Mouse (Mus musculus): ENCODE measurements around the gene Zfp61. TPM values are rescaled to one million over a fixed set of nuclear protein-coding genes. Genes with fewer than 3 reads are reported as not detected.

Gene Zfp61
- polyA plus RNA-seq, 1 experiment from 2014 or later, result 42.7 TPM

DNA sequence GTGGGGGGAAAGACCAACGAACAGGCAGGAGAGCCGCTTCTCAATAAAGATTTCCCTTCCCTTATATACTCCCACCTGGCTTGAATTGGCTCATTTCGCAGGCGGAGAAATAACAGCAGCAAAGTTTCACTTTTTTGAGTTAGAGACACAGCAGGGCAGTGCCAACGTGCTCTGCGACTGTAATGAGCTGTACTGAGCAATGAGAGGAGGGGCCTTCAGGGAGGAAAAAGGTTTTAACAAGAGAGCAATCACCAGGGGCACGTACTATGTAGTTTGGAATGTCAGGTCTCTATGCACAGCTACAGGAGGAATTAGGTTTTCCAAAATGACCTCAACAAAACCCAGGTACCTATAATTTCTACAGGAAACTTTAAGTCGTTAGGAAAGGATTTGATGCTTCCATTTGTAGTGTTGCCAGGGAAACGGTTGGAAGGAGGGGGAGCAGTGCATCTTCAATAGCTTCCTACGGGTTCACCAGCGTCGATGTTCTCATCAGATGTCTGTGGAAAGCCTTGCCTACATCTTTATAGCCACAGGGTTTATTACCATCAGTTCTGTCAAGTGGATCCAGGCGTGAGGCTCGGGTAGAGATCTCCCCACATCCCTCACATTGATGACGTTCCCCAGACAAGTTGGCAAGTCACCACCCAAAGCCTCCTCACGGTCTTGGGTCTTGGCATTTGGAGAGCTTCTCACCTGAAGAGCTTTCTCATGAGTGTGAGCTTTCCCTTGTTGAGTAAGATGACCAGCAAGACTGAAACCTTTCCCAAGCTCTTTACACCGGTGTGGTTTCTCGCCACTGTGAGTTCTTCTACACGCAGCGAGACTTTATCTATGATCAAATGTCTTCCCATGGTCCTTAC lies 25.5 kb upstream of the Zfp61 start:
- H3K4me2 ChIP-seq (replicated peaks; ENCODE audit: low read depth, low read length), result peak overlapping the region; percentile 46
- peaks cover 5% of the 10 kb centered on the region; the same call in 1 of the 2 replicates for H3K9me3 ChIP-seq (ENCODE audit: control insufficient read depth, low read depth, low read length)
- H3K36me3 ChIP-seq (ENCODE audit: control insufficient read depth, insufficient read depth, low read length), result no peaks in the 10 kb centered on the region
- no peak for ATAC-seq (ENCODE audit: insufficient number of reproducible peaks, insufficient read depth, low FRiP score, low read depth)
- H3K4me3 ChIP-seq (ENCODE audit: low read depth, low read length), result peak overlapping the region; percentile 17; the same call in 1 of the 2 replicates
- no peaks in the 10 kb centered on the region for H3K4me1 ChIP-seq (ENCODE audit: control insufficient read depth, insufficient read depth, low read length)
- H3K27ac ChIP-seq (ENCODE audit: low read length), result no peak overlapping the region
- 52% methylated on average over 20 of the region's 20 CpGs for WGBS
- peak overlapping the region; percentile 36; the same call in 1 of the 2 replicates for H3K9ac ChIP-seq (replicated peaks; ENCODE audit: low read depth, low read length)
- H3K27me3 ChIP-seq (ENCODE audit: control insufficient read depth, insufficient read depth, low read length), result no peaks in the 10 kb centered on the region

DNA sequence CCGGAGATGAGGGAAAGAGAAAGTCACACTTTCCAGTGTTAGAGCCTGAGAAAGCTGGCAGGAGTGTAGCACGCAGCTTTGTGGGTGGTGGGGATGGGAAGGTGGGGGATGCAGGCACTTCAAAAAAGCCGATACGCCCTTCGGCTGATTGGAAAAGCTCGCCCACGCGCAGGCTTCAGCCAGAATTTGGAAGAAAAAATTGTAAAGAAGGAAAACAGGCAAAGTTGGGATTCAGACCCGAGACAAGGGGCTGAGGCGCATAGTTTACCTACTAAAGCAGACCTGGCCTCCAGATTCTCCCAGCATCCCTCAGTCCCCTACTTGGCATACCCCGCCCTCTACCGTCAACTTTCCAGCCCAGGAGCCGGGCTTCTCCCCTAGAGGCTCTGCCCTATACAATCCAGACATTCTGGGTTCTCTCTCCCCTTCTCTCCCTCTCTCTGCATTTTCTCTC lies 24.7 kb upstream of the Zfp61 start:
- Histone ChIP-seq H3K27ac (ENCODE audit: low read length) (no peak overlapping the region), H3K36me3 (ENCODE audit: control insufficient read depth, insufficient read depth, low read length) (no peaks in the 10 kb centered on the region), H3K9me3 (ENCODE audit: control insufficient read depth, low read depth, low read length) (peaks cover 5% of the 10 kb centered on the region; the same call in 1 of the 2 replicates), H3K4me2 (replicated peaks; ENCODE audit: low read depth, low read length) (peak overlapping the region; percentile 46), H3K4me1 (ENCODE audit: control insufficient read depth, insufficient read depth, low read length) (no peaks in the 10 kb centered on the region), H3K4me3 (ENCODE audit: low read depth, low read length) (peak overlapping the region; percentile 17; the same call in 1 of the 2 replicates), H3K9ac (replicated peaks; ENCODE audit: low read depth, low read length) (peak overlapping the region; percentile 36; the same call in 1 of the 2 replicates), H3K27me3 (ENCODE audit: control insufficient read depth, insufficient read depth, low read length) (no peaks in the 10 kb centered on the region)
- 10% methylated on average over 13 of the region's 13 CpGs for WGBS
- ATAC-seq (ENCODE audit: insufficient number of reproducible peaks, insufficient read depth, low FRiP score, low read depth), result peak; percentile 70; the same call in 1 of the 2 replicates

DNA sequence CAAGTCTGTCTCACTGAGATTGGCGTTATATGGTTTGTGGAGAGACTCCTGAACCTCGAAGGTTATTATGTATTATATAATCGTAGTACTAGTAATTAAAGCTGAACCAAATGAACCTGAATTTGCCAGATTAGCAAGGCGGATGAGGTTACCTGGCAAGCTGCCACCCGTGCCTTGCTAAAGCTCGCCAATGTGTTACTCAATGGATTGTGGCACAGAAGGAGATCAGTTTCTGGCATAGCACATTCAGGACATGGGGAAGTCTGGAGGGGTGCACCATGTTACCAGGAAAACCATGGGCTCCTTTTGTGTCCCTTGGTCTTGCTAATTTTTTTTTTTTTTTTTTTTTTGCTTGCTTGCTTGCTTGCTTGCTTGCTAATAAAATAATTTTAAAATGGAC lies 24.2 kb upstream of the Zfp61 start:
- Histone ChIP-seq H3K9ac (replicated peaks; ENCODE audit: low read depth, low read length) (no peak overlapping the region), H3K9me3 (ENCODE audit: control insufficient read depth, low read depth, low read length) (peaks cover 5% of the 10 kb centered on the region; the same call in 1 of the 2 replicates), H3K36me3 (ENCODE audit: control insufficient read depth, insufficient read depth, low read length) (no peaks in the 10 kb centered on the region), H3K4me3 (ENCODE audit: low read depth, low read length) (no peak overlapping the region), H3K27ac (ENCODE audit: low read length) (no peak overlapping the region), H3K27me3 (ENCODE audit: control insufficient read depth, insufficient read depth, low read length) (no peaks in the 10 kb centered on the region), H3K4me2 (replicated peaks; ENCODE audit: low read depth, low read length) (peak overlapping the region; percentile 46), H3K4me1 (ENCODE audit: control insufficient read depth, insufficient read depth, low read length) (no peaks in the 10 kb centered on the region)
- no peak for ATAC-seq (ENCODE audit: insufficient number of reproducible peaks, insufficient read depth, low FRiP score, low read depth)
- 92% methylated on average over 6 of the region's 6 CpGs for WGBS

DNA sequence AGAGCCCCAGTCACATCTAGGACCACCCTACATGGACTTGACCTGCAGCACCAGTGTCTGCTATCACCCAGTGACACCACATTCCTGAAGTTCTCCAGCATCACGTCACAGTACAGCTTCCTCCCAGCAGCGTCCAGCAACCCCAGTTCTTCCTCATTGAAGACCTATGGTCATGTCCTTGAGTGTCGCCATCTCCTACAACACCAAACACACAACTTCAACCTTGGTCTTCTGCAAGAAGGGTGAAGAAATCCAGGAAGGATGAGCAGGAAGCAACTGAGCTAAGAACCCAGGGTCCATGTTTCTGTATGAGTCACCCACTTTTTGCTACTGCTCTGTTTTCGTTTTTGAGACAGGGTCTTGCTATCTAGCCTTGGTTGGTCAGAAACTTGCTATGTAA lies 21.6 kb upstream of the Zfp61 start:
- no peaks in the 10 kb centered on the region for H3K36me3 ChIP-seq (ENCODE audit: control insufficient read depth, insufficient read depth, low read length)
- H3K4me3 ChIP-seq (ENCODE audit: low read depth, low read length), result no peak overlapping the region
- H3K27ac ChIP-seq (ENCODE audit: low read length), result no peak overlapping the region
- no peak for ATAC-seq (ENCODE audit: insufficient number of reproducible peaks, insufficient read depth, low FRiP score, low read depth)
- H3K4me2 ChIP-seq (replicated peaks; ENCODE audit: low read depth, low read length), result no peak overlapping the region
- peaks cover 5% of the 10 kb centered on the region; the same call in 1 of the 2 replicates for H3K9me3 ChIP-seq (ENCODE audit: control insufficient read depth, low read depth, low read length)
- H3K9ac ChIP-seq (replicated peaks; ENCODE audit: low read depth, low read length), result no peak overlapping the region
- H3K27me3 ChIP-seq (ENCODE audit: control insufficient read depth, insufficient read depth, low read length), result no peaks in the 10 kb centered on the region
- no peaks in the 10 kb centered on the region for H3K4me1 ChIP-seq (ENCODE audit: control insufficient read depth, insufficient read depth, low read length)
- WGBS, result 75% methylated on average over 4 of the region's 4 CpGs

DNA sequence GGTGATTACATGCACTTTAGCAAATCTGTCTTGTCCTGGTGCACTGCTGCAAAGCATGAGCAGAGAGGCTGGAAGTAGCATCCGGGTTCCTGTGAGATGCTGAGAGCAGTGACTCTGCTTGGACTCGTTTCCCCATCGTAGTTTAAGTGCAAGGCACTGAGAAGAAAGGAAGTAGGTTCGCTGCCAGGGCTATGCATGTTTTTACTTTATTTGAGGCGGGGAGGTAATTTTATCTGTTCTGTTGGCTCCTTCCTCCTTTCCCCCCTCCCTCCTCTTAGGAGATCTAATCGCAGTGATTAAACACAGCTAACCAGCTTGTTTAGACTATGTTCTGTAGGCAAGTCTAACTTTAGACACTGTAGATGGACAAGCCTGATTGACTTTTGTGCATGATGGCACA lies 17.9 kb upstream of the Zfp61 start:
- Histone ChIP-seq H3K27ac (ENCODE audit: low read length) (no peak overlapping the region), H3K4me3 (ENCODE audit: low read depth, low read length) (no peak overlapping the region), H3K4me2 (replicated peaks; ENCODE audit: low read depth, low read length) (no peak overlapping the region), H3K4me1 (ENCODE audit: control insufficient read depth, insufficient read depth, low read length) (peaks cover 5% of the 10 kb centered on the region; the same call in 1 of the 2 replicates), H3K27me3 (ENCODE audit: control insufficient read depth, insufficient read depth, low read length) (no peaks in the 10 kb centered on the region), H3K36me3 (ENCODE audit: control insufficient read depth, insufficient read depth, low read length) (no peaks in the 10 kb centered on the region), H3K9me3 (ENCODE audit: control insufficient read depth, low read depth, low read length) (no peaks in the 10 kb centered on the region; the same call in 1 of the 2 replicates), H3K9ac (replicated peaks; ENCODE audit: low read depth, low read length) (no peak overlapping the region)
- ATAC-seq (ENCODE audit: insufficient number of reproducible peaks, insufficient read depth, low FRiP score, low read depth), result no peak
- 67% methylated on average over 6 of the region's 6 CpGs for WGBS

DNA sequence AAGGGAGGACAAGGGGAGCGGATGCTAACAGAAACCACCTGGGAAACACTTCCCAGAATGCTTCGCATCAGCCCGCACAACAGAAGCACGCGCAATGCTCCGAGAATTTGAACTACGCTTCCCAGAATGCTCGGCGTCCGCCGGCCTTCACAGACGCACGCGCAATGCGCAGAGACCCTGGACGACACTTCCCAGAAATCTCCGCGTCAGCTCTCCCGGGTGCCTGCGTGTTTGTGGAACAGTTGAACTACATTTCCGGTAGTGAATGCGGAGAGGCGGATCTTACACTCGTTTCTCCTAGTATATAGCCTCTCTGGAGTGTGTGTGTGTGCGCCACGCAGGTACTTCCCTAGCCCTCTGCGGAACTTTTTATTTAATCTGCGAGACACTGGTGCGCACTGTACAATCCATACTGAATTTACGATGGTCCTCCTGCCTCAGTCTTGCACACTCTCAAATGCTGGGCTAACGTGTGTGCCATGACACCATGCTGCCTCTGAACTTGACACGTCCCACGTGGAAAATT lies 15.6 kb upstream of the Zfp61 start, which contains the start of gene Zfp94:
TSS of gene Zfp94 (minus strand) at position 100 of the 526 bp plus-strand sequence.
- Histone ChIP-seq H3K4me1 (ENCODE audit: control insufficient read depth, insufficient read depth, low read length) (peaks cover 5% of the 10 kb centered on the region; the same call in 1 of the 2 replicates), H3K36me3 (ENCODE audit: control insufficient read depth, insufficient read depth, low read length) (no peaks in the 10 kb centered on the region; the same call in 1 of the 2 replicates), H3K9ac (replicated peaks; ENCODE audit: low read depth, low read length) (peak within 1 kb of the TSS; percentile 36), H3K27ac (ENCODE audit: low read length) (peak within 1 kb of the TSS; percentile 87), H3K9me3 (ENCODE audit: control insufficient read depth, low read depth, low read length) (no peaks in the 10 kb centered on the region), H3K4me2 (replicated peaks; ENCODE audit: low read depth, low read length) (peak within 1 kb of the TSS; percentile 77), H3K4me3 (ENCODE audit: low read depth, low read length) (peak within 1 kb of the TSS; percentile 45), H3K27me3 (ENCODE audit: control insufficient read depth, insufficient read depth, low read length) (no peaks in the 10 kb centered on the region)
- under 1% methylated on average over 33 of the region's 33 CpGs for WGBS
- peak; percentile 96 for ATAC-seq (ENCODE audit: insufficient number of reproducible peaks, insufficient read depth, low FRiP score, low read depth)

DNA sequence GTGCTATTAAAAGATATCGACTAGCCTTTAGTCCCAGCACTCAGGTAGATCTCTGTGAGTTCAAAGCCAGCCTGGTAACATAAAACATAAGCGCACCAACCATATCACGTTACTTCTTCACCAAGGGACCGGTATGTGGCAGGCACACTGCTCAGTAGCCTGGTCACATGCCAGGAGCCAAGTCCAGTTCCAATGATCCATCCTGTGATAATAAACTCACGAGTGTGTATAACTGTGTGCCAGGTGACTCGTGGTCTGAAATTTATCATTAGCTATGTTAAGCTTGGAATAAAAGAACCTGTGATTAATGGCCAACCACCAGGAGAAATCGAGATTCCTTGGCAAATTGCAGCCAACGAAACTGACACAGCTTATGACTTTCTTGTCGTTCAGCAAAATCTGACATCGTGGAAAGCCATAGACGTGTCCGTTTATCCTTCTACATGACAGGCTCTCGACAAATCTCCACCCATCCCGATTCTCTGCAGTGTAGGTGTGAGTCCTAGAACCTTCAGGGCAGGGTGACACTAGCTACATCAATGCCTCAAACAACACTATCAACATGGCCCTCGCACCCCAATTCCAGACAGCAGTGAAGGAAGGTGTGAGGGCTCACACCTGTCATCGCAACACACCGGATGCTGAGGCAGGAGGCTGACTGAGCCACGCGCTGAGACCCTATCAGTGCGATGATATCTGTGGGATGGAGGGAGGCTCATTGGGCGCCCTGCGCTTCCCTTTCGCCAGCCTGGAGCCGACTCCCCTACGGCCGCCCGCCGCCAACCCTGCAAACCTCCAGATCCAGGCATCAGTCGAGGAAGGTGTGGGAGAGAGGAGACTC lies 14.9 kb upstream of the Zfp61 start:
- peaks cover 7% of the 10 kb centered on the region; the same call in 1 of the 2 replicates for H3K36me3 ChIP-seq (ENCODE audit: control insufficient read depth, insufficient read depth, low read length)
- peak overlapping the region; percentile 45 for H3K4me3 ChIP-seq (ENCODE audit: low read depth, low read length)
- peaks cover 5% of the 10 kb centered on the region; the same call in 1 of the 2 replicates for H3K4me1 ChIP-seq (ENCODE audit: control insufficient read depth, insufficient read depth, low read length)
- H3K27me3 ChIP-seq (ENCODE audit: control insufficient read depth, insufficient read depth, low read length), result no peaks in the 10 kb centered on the region
- H3K9ac ChIP-seq (replicated peaks; ENCODE audit: low read depth, low read length), result peak overlapping the region; percentile 31
- peak overlapping the region; percentile 77 for H3K4me2 ChIP-seq (replicated peaks; ENCODE audit: low read depth, low read length)
- no peak for ATAC-seq (ENCODE audit: insufficient number of reproducible peaks, insufficient read depth, low FRiP score, low read depth)
- H3K27ac ChIP-seq (ENCODE audit: low read length), result peak overlapping the region; percentile 62
- no peaks in the 10 kb centered on the region for H3K9me3 ChIP-seq (ENCODE audit: control insufficient read depth, low read depth, low read length)
- 23% methylated on average over 29 of the region's 29 CpGs for WGBS

All from stomach, embryonic 14.5 days (tissue).